Mouse (Mus musculus) stomach, embryonic 14.5 days (tissue): ENCODE data around the gene Slit3. TPM values are rescaled to one million over a fixed set of nuclear protein-coding genes. Genes with fewer than 3 reads are reported as not detected.

Experiments
- ATAC-seq: fragments of 200-750 bp; cut with Nextera tagmentation; 2 replicates; pipeline ENCODE4 v1.8.0; 2017; ENCODE audit warnings: low read depth, moderate TSS enrichment; ENCODE audit not compliant: insufficient number of reproducible peaks, insufficient read depth, low FRiP score
- H3K27ac ChIP-seq: fragments of 300-500 bp; sonication (generic); 2 replicates; pipeline ENCODE4 v1.5.1; 2014; ENCODE audit warnings: mild to moderate bottlenecking, low read length, moderate library complexity, mixed read lengths
- H3K27me3 ChIP-seq: fragments of 300-500 bp; sonication (generic); 2 replicates; pipeline ENCODE4 v1.6.1; 2014; ENCODE audit warnings: low read length, control low read depth, mixed read lengths; ENCODE audit not compliant: control insufficient read depth, insufficient read depth
- H3K36me3 ChIP-seq: fragments of 300-500 bp; sonication (generic); 2 replicates; pipeline ENCODE4 v1.6.1; 2014; ENCODE audit warnings: mild to moderate bottlenecking, control low read depth, low read length, moderate library complexity, mixed read lengths; ENCODE audit not compliant: control insufficient read depth, insufficient read depth
- H3K4me1 ChIP-seq: fragments of 300-500 bp; sonication (generic); 2 replicates; pipeline ENCODE4 v1.6.1; 2014; ENCODE audit warnings: low read length, control low read depth, mixed read lengths; ENCODE audit not compliant: control insufficient read depth, insufficient read depth
- H3K4me2 ChIP-seq: fragments of 300-500 bp; sonication (generic); replicated peaks from 2 replicates; pipeline ENCODE4 v1.6.1; 2014; ENCODE audit warnings: low read depth, low read length, control low read depth
- H3K4me3 ChIP-seq: fragments of 300-500 bp; sonication (generic); 2 replicates; pipeline ENCODE4 v1.5.1; 2014; ENCODE audit warnings: low read depth, low read length, control low read depth
- H3K9ac ChIP-seq: fragments of 300-500 bp; sonication (generic); replicated peaks from 2 replicates; pipeline ENCODE4 v1.6.1; 2014; ENCODE audit warnings: low read depth, mild to moderate bottlenecking, control low read depth, low read length, moderate library complexity, mixed read lengths
- H3K9me3 ChIP-seq: fragments of 300-500 bp; sonication (generic); 2 replicates; pipeline ENCODE4 v1.6.1; 2016; ENCODE audit warnings: low read depth, low read length, control low read depth; ENCODE audit not compliant: control insufficient read depth
- WGBS: fragments of 180-500 bp; shearing (Covaris S2); extraction: QIAGEN DNeasy Blood & Tissue Kit; methylation state at CpG from one replicate; pipeline ENCODE4 v1.1.7; 2014; 5-methylcytosine and 5-hydroxymethylcytosine counted together
- polyA plus RNA-seq: library from polyadenylated mRNA; unstranded; fragments of >200 nt; fragmentation: Nextera tagmentation; extraction: Ambion mirVana; gene quantifications from 2 replicates; pipeline ENCODE4 v1.2.1, GENCODE M21; 2014

The Slit3 gene
- polyA plus RNA-seq, 1 experiment from 2014 or later = 18.3 TPM

- Histone ChIP-seq H3K27me3 (no peaks in the 10 kb centered on the region), H3K4me3 (no peak overlapping the region), H3K9me3 (no peaks in the 10 kb centered on the region), H3K9ac (no peak overlapping the region), H3K36me3 (no peaks in the 10 kb centered on the region), H3K27ac (no peak overlapping the region), H3K4me1 (peaks cover 5% of the 10 kb centered on the region; the same call in 1 of the 2 replicates), H3K4me2 (no peak overlapping the region)
- no peak for ATAC-seq
- WGBS = 62% methylated on average over 9 of the region's 9 CpGs
These were observed 405.3 kb downstream of the Slit3 start for GRCm38 (mm10) chr11:35526219-35526762.

DNA sequence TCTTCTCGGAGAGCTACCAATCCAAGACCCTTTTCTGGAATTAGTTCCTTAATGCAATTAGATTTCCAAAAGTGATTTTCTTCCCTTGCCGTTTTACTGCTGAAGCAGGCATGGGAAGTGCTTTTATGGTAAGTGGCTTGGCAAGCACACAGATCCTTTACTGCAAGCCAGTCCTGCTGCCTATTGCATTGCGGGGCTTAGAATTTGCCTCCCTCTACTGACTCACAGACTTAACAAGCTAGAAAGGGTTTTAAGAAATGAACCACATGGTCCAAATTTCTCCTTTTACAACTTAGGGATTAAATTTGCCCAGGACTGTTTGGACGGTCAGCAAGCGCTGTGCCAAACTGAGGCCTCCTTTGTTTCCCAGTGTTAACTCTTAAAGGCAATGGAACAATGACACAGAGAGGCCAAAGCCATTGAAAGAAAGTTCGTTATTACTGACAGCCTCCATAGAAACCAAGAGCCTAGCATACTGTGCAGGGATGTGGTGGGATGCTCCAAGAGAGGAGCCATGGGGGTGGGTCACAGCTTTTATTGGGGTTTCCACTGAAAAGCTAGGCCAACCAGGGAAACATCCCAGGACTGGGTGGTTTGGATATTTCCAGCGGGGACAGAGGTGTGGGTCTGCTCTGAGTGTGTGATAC lies 406.9 kb downstream of the Slit3 start:
- no peak for ATAC-seq
- Histone ChIP-seq H3K9ac (no peak overlapping the region), H3K27me3 (no peaks in the 10 kb centered on the region), H3K4me3 (no peak overlapping the region), H3K9me3 (no peaks in the 10 kb centered on the region), H3K27ac (0 out of 2 replicates have a peak overlapping the region, but pooled peaks have one; percentile 39), H3K4me1 (peaks cover 5% of the 10 kb centered on the region; the same call in 1 of the 2 replicates), H3K4me2 (no peak overlapping the region), H3K36me3 (no peaks in the 10 kb centered on the region)
- 55% methylated on average over 7 of the region's 7 CpGs for WGBS

- WGBS = 71% methylated on average over 6 of the region's 6 CpGs
- H3K27me3 ChIP-seq = no peaks in the 10 kb centered on the region
These were observed 414.0 kb downstream of the Slit3 start for GRCm38 (mm10) chr11:35535027-35535426.

DNA sequence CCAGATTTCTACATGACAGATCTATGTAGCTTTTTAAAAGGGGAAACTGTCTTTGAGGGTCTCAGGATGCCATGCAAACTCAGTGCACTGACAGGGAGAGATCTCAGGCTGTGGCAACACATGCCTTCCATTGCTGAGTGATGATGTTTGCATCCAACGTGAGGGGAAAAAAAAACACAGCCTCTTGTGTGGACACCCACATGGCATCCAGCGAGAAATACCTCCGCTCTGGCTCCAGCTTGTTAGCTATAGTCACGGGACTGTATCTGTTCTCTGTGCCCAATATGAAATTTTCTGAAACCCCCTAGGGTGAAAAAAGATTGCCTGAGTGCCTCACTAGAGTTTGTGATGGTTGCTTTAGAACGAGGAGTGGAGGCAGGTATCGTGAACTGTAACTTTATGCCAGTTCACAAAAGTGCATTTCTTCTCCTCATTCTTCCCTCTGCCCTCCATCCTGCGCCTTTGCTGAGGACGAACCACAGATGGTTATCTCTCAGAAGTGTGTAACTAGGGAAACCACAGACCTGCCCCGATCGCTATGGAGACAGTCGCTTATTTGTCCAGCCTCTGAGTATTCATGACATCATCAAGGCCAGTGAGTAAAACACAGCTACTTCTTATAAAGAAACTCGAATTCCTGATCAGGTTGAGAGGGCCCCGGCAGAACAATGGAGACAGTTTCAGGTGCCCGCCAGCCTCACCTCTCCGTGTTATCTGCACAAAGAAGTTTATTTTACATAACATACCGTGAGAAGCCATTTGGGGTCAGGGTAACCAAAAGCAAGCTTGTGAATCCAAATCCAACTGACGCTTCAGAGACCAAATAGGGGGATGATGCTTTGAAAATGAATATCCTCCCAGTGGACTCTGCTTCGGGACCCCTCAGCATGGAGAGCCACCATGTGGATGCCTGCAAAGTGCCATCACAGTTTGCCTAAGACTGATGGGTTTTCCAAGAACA lies 416.4 kb downstream of the Slit3 start:
- H3K4me2 ChIP-seq = no peak overlapping the region
- no peaks in the 10 kb centered on the region for H3K36me3 ChIP-seq
- H3K27me3 ChIP-seq = no peaks in the 10 kb centered on the region
- H3K27ac ChIP-seq = no peak overlapping the region
- H3K9ac ChIP-seq = no peak overlapping the region
- no peak overlapping the region for H3K4me3 ChIP-seq
- 36% methylated on average over 18 of the region's 18 CpGs for WGBS
- no peaks in the 10 kb centered on the region for H3K4me1 ChIP-seq
- no peak for ATAC-seq
- no peaks in the 10 kb centered on the region for H3K9me3 ChIP-seq

More at GRCm38 (mm10) chr11:35535027-35535426, 414.0 kb downstream of the Slit3 start:
- no peak overlapping the region for H3K9ac ChIP-seq
- H3K36me3 ChIP-seq = no peaks in the 10 kb centered on the region
- H3K4me3 ChIP-seq = no peak overlapping the region
- H3K9me3 ChIP-seq = no peaks in the 10 kb centered on the region
- no peaks in the 10 kb centered on the region for H3K4me1 ChIP-seq
- H3K27ac ChIP-seq = no peak overlapping the region
- ATAC-seq = no peak
- no peak overlapping the region for H3K4me2 ChIP-seq

GRCm38 (mm10) chr11:35542731-35543130 lies 421.7 kb downstream of the Slit3 start:
- H3K9me3 ChIP-seq = no peaks in the 10 kb centered on the region
- no peak overlapping the region for H3K4me2 ChIP-seq
- no peak for ATAC-seq
- H3K27me3 ChIP-seq = no peaks in the 10 kb centered on the region; the same call in 1 of the 2 replicates
- no peaks in the 10 kb centered on the region for H3K36me3 ChIP-seq
- 85% methylated on average over 10 of the region's 10 CpGs for WGBS
- H3K4me1 ChIP-seq = 0 out of 2 replicates have a peak, but pooled peaks cover 6% of the 10 kb centered on the region
- H3K4me3 ChIP-seq = no peak overlapping the region
- no peak overlapping the region for H3K27ac ChIP-seq
- no peak overlapping the region for H3K9ac ChIP-seq

DNA sequence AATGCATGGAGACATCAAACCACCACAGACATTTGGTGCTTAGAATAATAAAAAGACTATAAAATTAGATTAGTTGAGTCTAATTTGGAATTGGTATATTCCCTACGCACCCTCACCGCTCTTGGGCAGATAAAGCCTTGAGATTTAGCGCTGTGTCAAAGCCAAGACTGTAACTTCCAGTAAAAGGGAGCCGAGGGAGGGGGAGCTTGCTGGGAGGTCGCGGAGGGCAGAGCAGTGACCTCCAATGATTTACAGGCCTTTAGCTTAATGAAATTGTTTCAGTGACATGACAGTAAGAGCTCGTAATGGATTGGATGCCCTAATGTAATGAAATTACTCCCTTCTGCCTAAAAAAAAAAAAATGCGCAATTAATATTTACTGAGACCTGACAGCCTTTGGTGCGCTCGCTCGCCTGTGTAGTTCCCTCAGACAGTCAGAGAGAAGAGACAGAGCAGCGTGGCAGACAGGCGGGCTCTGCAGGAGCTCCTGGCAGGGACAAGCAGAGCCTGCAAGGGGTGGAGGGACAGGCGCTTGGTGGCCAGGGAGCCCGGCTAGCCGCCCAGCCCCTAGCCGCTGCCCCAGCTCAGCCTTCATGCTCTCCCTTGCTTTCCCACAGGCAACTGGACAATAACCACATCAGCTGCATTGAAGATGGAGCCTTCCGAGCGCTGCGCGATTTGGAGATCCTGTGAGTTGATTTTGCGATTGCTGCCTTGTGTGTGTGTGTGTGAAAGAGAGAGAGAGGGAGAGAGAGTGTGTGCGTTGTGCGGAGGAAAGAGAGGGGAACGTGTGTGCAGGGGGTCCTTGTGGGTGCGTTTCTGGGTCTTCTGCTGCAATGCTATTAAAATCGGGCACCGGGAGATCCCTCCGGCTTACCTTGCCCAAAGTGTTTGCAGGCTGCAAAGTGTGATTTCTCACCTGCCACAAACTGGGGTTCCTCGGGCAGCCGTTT lies 423.4 kb downstream of the Slit3 start:
- H3K4me3 ChIP-seq = peak overlapping the region; percentile 17
- H3K27ac ChIP-seq = no peak overlapping the region
- 21% methylated on average over 31 of the region's 31 CpGs for WGBS

GRCm38 (mm10) chr11:35546081-35546822 lies 425.2 kb downstream of the Slit3 start:
- Histone ChIP-seq H3K27ac (no peak overlapping the region), H3K27me3 (no peaks in the 10 kb centered on the region; the same call in 1 of the 2 replicates), H3K9ac (no peak overlapping the region), H3K4me2 (0 out of 2 replicates have a peak overlapping the region, but pooled peaks have one; percentile 5), H3K4me3 (no peak overlapping the region), H3K4me1 (0 out of 2 replicates have a peak, but pooled peaks cover 6% of the 10 kb centered on the region), H3K9me3 (no peaks in the 10 kb centered on the region), H3K36me3 (no peaks in the 10 kb centered on the region)
- ATAC-seq = no peak
- 38% methylated on average over 7 of the region's 7 CpGs for WGBS

More for the DNA sequence above, 423.4 kb downstream of the Slit3 start:
- ATAC-seq = no peak; the same call in 1 of the 2 replicates
- Histone ChIP-seq H3K36me3 (no peaks in the 10 kb centered on the region), H3K9me3 (no peaks in the 10 kb centered on the region), H3K4me2 (peak overlapping the region; percentile 40), H3K4me1 (0 out of 2 replicates have a peak, but pooled peaks cover 6% of the 10 kb centered on the region), H3K27me3 (no peaks in the 10 kb centered on the region; the same call in 1 of the 2 replicates), H3K9ac (peak overlapping the region; percentile 18; the same call in 1 of the 2 replicates)
